Mouse (Mus musculus) lung, embryonic 14.5 days (tissue): ENCODE data around the gene Sltm. TPM values are rescaled to one million over a fixed set of nuclear protein-coding genes. Genes with fewer than 3 reads are reported as not detected.

Experiments
- ATAC-seq: fragments of 200-750 bp; cut with Nextera tagmentation; 2 replicates; pipeline ENCODE4 v1.8.0; 2017; ENCODE audit warnings: mild to moderate bottlenecking, moderate TSS enrichment, moderate library complexity; ENCODE audit not compliant: insufficient read depth
- DNase-seq: peaks from one replicate; pipeline ENCODE4 v3.0.0-alpha.2; 2015
- H3K27ac ChIP-seq: fragments of 300-500 bp; sonication (generic); 2 replicates; pipeline ENCODE4 v1.5.1; 2014; ENCODE audit warnings: low read depth, mild to moderate bottlenecking, moderate library complexity
- H3K27me3 ChIP-seq: fragments of 300-500 bp; sonication (generic); 2 replicates; pipeline ENCODE4 v1.6.1; 2014; ENCODE audit warnings: low read length, control low read depth; ENCODE audit not compliant: insufficient read depth
- H3K36me3 ChIP-seq: fragments of 300-500 bp; sonication (generic); 2 replicates; pipeline ENCODE4 v1.6.1; 2014; ENCODE audit warnings: control low read depth; ENCODE audit not compliant: insufficient read depth
- H3K4me1 ChIP-seq: fragments of 300-500 bp; sonication (generic); 2 replicates; pipeline ENCODE4 v1.6.1; 2014; ENCODE audit warnings: antibody characterized with exemption, control low read depth; ENCODE audit not compliant: insufficient read depth
- H3K4me2 ChIP-seq: fragments of 300-500 bp; sonication (generic); 2 replicates; pipeline ENCODE4 v1.6.1; 2014; ENCODE audit warnings: mild to moderate bottlenecking
- H3K4me3 ChIP-seq: fragments of 300-500 bp; sonication (generic); 2 replicates; pipeline ENCODE4 v1.5.1; 2014; ENCODE audit warnings: low read depth, low read length
- H3K9ac ChIP-seq: fragments of 300-500 bp; sonication (generic); 2 replicates; pipeline ENCODE4 v1.6.1; 2014
- H3K9me3 ChIP-seq: fragments of 300-500 bp; sonication (generic); 2 replicates; pipeline ENCODE4 v1.6.1; 2016; ENCODE audit warnings: low read depth, low read length, control low read depth
- CTCF ChIP-seq: IDR thresholded peaks from 2 replicates; pipeline ENCODE4 v1.5.1; 2016; ENCODE audit warnings: antibody characterized with exemption, low read depth
- WGBS: fragments of 180-500 bp; shearing (Covaris S2); extraction: QIAGEN DNeasy Blood & Tissue Kit; methylation state at CpG from one replicate; pipeline ENCODE4 v1.1.7; 2014; 5-methylcytosine and 5-hydroxymethylcytosine counted together
- polyA plus RNA-seq: library from polyadenylated mRNA; unstranded; fragments of >200 nt; fragmentation: Nextera tagmentation; extraction: Ambion mirVana; gene quantifications from 2 replicates; pipeline ENCODE4 v1.2.1, GENCODE M21; 2014

The Sltm gene
- 55.0 and 55.9 TPM in 2 replicates for polyA plus RNA-seq

DNA sequence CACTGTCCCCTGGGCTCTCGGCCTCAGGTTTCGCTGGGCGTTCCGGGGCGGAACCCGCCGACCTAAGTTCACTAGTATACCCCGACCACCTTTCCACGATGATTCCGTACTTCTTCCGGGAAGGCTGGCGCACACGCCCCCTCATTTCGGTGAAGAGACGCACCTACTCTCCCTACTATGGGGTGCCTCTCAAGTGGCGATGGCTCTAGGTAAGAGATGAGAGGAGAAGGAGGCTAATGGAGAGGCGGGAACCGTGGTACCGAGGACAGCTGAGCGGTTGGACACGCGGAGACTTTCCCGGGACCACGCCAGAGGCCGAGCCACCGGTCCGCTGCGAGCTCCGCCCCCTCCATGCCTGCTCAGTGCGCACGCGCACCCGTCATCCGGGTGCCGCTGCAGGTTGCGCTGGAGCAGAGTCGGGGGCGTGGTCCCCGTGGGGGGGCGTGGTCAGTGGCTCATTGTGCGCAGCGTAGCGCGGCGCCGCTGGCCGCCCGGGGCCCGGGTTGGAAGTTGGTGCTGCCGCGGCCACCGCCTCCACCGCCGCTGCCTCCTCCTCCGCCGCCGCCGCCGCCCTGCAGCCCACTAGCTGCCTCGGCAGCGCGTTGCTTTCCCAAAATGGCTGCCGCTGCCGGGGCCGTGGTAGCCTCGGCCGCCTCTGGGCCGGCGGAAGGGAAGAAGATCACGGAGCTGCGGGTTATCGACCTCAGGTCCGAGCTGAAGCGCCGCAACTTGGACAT lies at the start of gene Sltm:
TSS of gene Sltm (plus strand) at position 450 of the 737 bp plus-strand sequence.
- no peaks in the 10 kb centered on the region for H3K27me3 ChIP-seq
- H3K4me1 ChIP-seq, result peaks cover 4% of the 10 kb centered on the region; the same call in 1 of the 2 replicates
- no peak for TF ChIP-seq CTCF
- H3K4me3 ChIP-seq, result peak within 1 kb of the TSS; percentile 92
- no peaks in the 10 kb centered on the region for H3K9me3 ChIP-seq
- DNase-seq (peak; percentile 100), ATAC-seq (peak; percentile 96)
- WGBS, result under 1% methylated on average over 70 of the region's 75 CpGs
- H3K4me2 ChIP-seq, result peak within 1 kb of the TSS; percentile 91
- 0 out of 2 replicates have a peak, but pooled peaks cover 4% of the 10 kb centered on the region for H3K36me3 ChIP-seq
- H3K9ac ChIP-seq, result peak within 1 kb of the TSS; percentile 97
- H3K27ac ChIP-seq, result peak within 1 kb of the TSS; percentile 99

DNA sequence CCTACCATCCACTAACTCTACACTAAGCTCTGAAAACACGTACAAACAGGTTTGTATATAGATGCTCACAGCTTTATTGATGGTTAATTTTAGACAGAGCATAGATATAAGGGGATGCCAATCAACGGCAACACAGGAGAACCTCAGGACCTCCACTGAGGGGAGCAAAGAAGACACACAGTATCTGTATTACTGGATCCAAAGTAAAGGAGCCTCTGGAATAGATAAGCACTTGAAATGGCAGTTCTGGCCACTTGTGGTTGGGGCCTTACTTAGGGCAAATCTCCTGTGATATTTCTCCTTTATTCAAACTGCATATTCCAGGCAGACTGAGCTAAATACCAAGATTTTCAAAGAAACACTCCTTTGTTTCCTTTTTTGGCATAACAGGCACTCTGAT lies 49.5 kb upstream of the Sltm start:
- no peak overlapping the region for H3K4me3 ChIP-seq
- WGBS, result 88% methylated on average over 2 of the region's 2 CpGs
- TF ChIP-seq CTCF, result no peak
- DNase-seq (no peak), ATAC-seq (no peak)
- no peak overlapping the region for H3K9ac ChIP-seq
- H3K4me2 ChIP-seq, result no peak overlapping the region
- no peak overlapping the region for H3K27ac ChIP-seq
- no peaks in the 10 kb centered on the region for H3K9me3 ChIP-seq
- H3K36me3 ChIP-seq, result peaks cover 2% of the 10 kb centered on the region; the same call in 1 of the 2 replicates
- no peaks in the 10 kb centered on the region for H3K4me1 ChIP-seq
- no peaks in the 10 kb centered on the region for H3K27me3 ChIP-seq

DNA sequence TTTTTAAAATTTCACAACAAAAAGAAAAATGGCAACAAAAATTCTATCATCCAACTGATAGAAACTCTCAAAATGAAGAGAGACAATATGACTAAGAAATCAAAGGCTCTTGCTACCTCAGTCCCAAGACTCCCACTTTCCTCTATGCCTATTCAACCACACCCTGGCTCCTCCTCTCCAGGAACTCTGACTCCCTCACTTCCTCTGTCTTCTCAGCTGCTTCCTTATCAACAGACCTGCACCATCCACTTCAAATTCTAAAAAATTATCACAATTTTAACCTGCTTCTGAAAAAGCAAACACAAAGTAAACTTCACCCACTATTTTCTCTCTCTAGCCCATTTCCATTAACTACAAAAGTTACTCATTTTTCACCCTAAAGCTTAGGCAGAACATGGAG lies 45.6 kb upstream of the Sltm start:
- Histone ChIP-seq H3K9me3 (no peaks in the 10 kb centered on the region), H3K36me3 (peaks cover 6% of the 10 kb centered on the region; the same call in 1 of the 2 replicates), H3K4me2 (no peak overlapping the region), H3K9ac (no peak overlapping the region), H3K27ac (no peak overlapping the region), H3K4me3 (no peak overlapping the region), H3K27me3 (no peaks in the 10 kb centered on the region), H3K4me1 (no peaks in the 10 kb centered on the region; the same call in 1 of the 2 replicates)
- DNase-seq, result no peak
- TF ChIP-seq CTCF, result no peak
- no peak for ATAC-seq

DNA sequence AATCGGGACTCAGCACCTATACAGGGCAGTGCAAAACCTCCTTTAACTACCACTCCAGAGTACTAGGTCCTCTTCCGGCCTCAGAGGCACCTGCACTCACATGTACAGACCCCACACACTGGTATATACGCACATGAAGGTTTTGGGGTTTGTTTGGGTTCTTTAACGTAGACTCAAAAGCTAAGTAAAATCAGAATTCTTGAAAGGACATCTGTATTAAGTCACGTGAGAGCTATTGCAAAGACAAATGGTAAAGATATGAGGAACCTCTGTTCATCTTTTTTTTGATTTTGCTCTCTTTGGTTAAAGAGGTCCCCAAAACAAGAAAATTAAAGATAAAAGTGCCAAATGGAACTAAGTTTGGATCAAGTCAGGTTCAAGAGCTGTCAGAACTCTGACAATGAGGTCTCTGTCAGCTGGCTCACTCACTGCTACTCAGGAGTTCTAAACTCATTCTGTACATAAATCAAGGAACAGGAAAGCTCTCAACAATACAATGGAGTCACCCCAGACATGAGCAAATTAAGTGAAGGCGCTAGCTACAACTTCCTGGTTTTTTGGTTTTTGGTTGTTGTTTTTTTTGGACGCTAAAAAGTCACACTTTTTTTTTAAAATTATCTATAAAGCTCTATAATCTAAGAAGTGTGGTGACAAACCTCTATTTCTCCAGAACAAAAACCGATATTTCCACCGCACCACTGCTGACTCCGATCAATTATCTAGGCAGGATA lies 40.1 kb upstream of the Sltm start:
- Histone ChIP-seq H3K4me2 (peak overlapping the region; percentile 73), H3K4me3 (peak overlapping the region; percentile 90), H3K27ac (peak overlapping the region; percentile 97), H3K36me3 (peaks cover 3% of the 10 kb centered on the region; the same call in 1 of the 2 replicates), H3K9ac (peak overlapping the region; percentile 96), H3K9me3 (no peaks in the 10 kb centered on the region), H3K27me3 (no peaks in the 10 kb centered on the region), H3K4me1 (peaks cover 6% of the 10 kb centered on the region; the same call in 1 of the 2 replicates)
- no peak for TF ChIP-seq CTCF
- WGBS, result 28% methylated on average over 10 of the region's 10 CpGs
- DNase-seq (peak; percentile 39), ATAC-seq (no peak)

DNA sequence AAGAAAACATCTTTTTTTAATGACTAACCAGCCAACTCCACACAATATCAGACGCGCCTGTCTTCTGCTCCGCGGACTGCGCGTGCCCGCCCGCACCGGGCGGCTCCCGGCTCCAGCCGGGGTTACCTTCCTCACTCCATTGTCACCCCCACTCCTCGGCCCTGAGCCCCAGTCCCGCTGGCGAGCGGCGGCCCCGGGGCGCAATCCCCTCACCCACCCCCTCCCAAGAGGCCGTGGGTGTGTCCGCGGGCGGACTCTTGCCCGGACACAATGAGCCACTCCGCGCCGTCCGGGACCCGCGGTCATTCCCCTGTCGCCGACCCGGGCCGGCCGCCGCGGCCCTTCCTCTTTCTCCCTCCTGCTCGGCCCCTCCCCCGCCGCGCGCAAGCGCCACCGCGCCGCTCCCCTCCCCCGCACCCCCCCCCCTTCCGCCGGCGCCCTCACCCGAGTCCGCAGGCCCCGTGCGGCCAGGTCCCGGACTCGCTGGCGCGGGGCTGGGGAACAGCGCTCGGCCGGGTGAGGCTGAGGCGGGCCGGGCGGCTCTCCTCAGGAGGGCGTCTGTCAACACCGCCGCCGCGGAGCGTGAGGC lies 39.4 kb upstream of the Sltm start:
- peaks cover 3% of the 10 kb centered on the region; the same call in 1 of the 2 replicates for H3K36me3 ChIP-seq
- no peaks in the 10 kb centered on the region for H3K27me3 ChIP-seq
- WGBS, result under 1% methylated on average over 48 of the region's 70 CpGs
- peak overlapping the region; percentile 90 for H3K4me3 ChIP-seq
- peak overlapping the region; percentile 97 for H3K27ac ChIP-seq
- peak overlapping the region; percentile 73 for H3K4me2 ChIP-seq
- peak; percentile 90 for ATAC-seq
- peak; percentile 60 for DNase-seq
- no peak for TF ChIP-seq CTCF
- peaks cover 6% of the 10 kb centered on the region; the same call in 1 of the 2 replicates for H3K4me1 ChIP-seq
- H3K9me3 ChIP-seq, result no peaks in the 10 kb centered on the region
- H3K9ac ChIP-seq, result peak overlapping the region; percentile 96

DNA sequence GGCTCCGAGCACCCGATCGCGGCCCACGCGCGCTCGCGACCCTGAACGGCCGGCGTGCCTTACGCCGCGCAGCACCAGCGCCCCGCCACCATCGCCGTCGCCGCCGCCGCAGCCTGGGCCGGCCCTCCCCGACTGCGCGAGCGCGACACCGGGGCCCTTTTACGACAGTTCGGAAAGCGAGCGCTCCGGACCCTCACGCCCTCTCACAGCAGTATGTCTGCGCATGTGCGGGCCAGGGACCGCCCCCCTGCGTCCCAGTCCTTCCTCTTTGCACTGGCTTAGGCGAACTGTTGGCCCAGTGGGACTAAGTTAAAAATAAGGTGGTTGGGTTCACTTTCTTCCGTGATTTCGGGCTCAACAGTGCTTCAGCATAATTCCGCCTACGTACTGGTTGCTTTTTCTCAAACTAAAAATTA lies 38.9 kb upstream of the Sltm start, which contains the start of gene Rnf111:
TSS of gene Rnf111 (minus strand) at position 100 of the 416 bp plus-strand sequence.
- H3K27ac ChIP-seq, result peak within 1 kb of the TSS; percentile 97
- H3K4me2 ChIP-seq, result peak within 1 kb of the TSS; percentile 73
- under 1% methylated on average over 45 of the region's 45 CpGs for WGBS
- H3K4me3 ChIP-seq, result peak within 1 kb of the TSS; percentile 90
- H3K9ac ChIP-seq, result peak within 1 kb of the TSS; percentile 96
- peaks cover 6% of the 10 kb centered on the region; the same call in 1 of the 2 replicates for H3K4me1 ChIP-seq
- ATAC-seq (peak; percentile 98), DNase-seq (peak; percentile 97)
- H3K9me3 ChIP-seq, result no peaks in the 10 kb centered on the region
- H3K36me3 ChIP-seq, result no peaks in the 10 kb centered on the region; the same call in 1 of the 2 replicates
- H3K27me3 ChIP-seq, result no peaks in the 10 kb centered on the region
- TF ChIP-seq CTCF, result no peak
